Mouse (Mus musculus) embryonic fibroblast, embryonic 13.5 days (primary cell): ENCODE measurements around the gene Pik3c2g.

Source experiments
- CTCF ChIP-seq: IDR thresholded peaks from 2 replicates; pipeline ENCODE4 v1.5.1; 2011; ENCODE audit warnings: mild to moderate bottlenecking, control low read depth, low read length, moderate library complexity, borderline replicate concordance; ENCODE audit not compliant: insufficient read depth
- POLR2A ChIP-seq: IDR thresholded peaks from 2 replicates; pipeline ENCODE4 v1.6.1; 2011; ENCODE audit warnings: low read depth, mild to moderate bottlenecking, control low read depth, low read length, moderate library complexity

DNA sequence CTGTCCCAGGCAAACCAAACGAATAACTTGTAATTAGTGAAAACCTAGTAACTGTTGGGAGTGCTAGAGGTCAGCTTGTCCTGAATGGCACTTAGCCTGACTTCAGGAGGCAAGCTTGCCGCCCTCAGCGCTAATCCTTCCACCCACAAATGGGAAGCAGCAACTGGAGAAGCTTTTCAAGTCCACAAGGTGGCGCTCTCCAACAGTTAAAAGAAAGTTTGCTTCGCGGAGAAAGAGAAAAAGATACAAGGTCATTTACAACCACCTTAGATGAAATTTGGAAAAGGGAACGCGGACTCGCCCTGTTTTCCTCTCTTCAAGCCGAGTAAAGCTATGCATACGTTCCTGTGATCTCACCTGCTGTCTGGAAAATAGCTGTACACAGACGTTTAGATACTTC lies 2.3 kb downstream of the Pik3c2g start:
- TF ChIP-seq POLR2A (no peak), CTCF (no peak)
